Mouse (Mus musculus) spleen, adult 12 weeks (tissue): ENCODE measurements around the gene Mef2b.
A peak's percentile ranks its signal among the peaks of the same experiment; 100 is the strongest.

Source experiments
- DNase-seq: peaks from one replicate; pipeline ENCODE4 v3.0.0; 2022; ENCODE audit warnings: low spot score

Mef2b gene

DNA sequence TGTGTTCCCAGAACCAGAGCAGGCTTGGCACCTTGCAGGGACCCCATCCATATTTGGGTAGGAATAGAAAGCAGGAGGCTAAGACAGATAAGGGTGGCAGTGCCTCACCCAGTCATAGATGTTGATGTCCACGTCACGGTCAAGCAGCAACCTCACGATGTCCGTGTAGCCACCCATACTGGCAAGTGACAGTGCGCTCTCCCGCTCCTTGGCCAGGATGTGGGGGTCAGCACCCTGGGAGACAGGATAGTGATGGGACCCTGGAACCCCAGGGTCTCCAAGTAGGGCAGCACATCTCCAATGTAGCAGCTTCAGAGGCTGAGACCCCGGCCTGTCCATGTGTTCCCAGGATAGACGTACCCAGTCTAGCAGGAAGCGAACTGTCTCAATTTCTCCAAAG lies 4.6 kb upstream of the Mef2b start:
- no peak for DNase-seq

DNA sequence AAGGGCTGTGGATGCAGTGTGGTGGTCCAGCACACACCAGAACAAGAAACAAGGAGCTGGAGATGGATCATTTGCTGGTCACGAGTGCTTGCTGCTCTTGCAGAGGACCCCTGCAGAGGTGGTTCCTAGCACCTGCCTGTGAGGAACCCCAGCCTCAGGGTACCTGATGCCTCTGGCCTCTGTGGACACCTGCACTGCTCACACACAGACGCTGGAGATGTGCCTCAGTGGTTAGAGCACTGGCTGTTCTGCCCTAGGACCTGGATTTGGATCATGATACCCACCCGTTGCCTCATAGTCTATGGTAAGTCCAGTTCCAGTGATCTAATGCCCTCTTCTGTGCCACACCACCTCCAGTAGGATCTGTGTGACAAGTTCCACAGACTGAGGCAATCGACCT lies 2.9 kb upstream of the Mef2b start:
- DNase-seq = no peak

DNA sequence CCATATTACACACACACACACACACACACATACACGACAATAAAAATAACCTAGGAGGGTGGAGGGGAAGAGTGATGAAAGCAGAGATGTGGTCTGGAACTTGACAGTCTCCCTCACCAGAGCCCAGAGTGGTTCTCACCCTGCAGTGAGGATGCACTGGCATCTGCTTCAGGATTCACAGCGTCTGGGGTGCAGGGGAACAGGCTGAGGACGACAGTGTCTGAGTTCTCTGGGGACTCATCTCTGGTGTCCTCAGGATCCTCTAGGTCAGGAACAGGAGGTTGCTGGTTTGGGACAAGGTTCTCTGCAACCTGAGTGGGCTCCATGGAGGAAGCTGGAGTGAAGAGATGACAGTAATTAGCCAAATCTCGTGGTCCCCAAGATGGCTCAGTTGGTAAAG lies 1.6 kb upstream of the Mef2b start:
- no peak for DNase-seq

DNA sequence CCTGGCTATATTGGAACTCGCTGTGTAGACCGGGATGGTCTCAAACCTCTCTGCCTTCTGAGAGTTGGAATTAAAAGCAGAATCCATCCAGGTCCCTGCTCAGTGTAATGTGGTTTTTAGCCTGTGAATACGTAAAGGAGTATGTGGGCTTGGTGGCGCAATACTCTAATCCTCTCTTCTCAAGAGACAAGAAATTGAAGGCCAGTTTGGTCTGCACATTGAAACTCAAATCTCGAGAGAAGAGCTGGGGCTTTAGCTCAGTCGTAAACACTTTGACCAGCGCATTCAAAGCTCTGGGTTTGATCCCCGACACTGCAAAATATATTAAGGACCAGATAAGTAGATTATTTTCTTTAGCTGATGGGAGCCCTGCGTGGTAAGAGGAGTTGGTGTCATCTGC lies 470 bp downstream of the Mef2b start:
- DNase-seq = no peak

DNA sequence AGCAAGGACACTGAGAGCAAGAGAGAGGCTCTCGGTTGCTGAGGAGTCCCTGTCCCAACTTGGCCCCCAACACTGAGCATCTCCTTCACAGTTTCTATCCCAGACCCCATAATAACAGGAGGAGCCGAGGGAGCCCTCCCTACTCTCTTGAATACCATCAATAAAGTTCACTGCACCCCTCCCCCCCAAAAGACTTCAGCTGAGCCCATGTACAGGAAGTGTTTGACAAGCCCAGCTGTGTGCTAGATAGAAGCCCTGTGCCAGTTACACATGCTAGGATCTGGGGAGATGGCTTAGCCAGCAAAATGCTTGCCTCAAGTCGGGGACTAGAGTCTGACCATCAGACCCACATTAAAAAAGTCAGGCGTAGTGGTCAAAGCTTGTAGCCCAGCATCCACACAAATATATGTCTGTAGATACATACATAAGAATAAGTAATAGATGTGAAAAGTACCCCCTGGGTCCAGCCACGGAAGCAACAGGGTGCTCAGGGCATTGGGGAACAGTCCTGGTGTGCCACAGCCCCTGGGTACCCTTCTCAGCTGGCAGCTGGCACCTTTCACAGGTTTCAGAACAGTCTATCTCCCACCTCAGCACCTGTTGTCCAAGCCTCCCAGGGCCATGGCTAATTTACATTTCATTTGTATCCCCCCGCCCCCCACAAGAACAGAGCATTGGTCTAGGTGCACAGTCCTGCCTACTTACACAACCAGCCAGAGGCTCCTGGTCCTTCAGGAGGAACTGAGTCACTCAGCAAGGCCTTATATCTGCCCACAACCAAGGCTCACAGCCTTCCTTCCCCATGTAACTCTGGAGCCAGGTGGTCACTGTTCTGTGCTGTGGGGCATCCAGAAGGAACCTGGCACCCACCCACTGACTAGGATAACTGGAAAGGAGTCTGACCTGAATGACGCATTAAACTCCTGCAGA lies 8.4 kb downstream of the Mef2b start:
- no peak for DNase-seq

DNA sequence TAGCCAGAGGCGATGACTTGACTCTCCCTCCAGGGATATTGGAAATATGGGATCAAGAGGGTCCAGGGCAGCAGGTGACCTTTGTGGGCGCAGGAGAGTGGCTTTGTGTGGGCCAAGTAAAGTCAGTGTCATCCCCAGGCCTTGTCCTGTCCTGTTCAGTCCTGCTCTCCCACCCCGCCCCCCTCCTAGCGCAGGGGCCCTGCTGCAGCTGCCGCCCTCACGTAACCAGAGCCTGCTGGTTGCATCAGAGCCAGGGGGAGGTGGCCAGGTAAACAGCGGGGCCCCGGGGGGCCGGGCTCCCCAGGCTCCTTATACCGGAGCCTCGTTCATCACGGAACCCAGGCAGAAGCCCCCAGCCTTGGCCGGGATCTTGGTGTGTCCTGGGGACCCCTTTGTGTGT lies 10.6 kb downstream of the Mef2b start:
- DNase-seq = no peak

DNA sequence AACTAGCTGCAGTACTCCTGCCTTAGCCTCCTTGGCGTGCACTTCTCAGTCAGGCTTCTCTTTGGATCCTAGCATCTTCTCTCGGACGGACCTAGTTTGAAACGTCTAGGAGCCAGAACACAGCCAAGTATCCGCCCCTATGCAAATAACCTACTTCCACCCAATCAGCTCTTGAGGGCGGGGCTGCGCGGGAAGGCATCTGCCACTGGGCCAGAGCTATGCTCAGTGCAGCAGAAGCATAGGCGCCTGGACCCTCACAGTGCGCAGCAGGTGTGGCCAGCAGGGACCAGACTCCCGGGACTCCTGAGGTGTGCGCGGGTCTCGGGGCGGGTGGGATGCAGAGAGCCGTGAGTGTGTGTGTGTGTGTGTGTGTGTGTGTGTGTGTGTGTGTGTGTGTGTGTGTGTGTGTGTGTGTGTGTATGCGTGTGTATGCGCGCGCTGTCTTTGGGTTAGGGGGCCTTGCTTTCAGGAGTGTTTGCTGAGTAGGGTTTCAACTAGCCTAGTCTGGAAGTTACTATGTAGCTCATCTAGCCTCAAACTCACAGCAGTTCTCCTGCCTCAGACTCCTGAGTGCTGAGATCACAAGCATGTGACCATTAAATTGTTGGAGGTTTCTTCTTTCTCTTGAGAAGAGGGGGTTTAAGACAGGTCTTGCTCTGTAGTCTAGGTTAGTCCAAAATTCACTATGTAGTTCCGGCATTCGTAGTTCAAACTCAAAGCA lies 13.2 kb downstream of the Mef2b start:
- peak; percentile 62 for DNase-seq

DNA sequence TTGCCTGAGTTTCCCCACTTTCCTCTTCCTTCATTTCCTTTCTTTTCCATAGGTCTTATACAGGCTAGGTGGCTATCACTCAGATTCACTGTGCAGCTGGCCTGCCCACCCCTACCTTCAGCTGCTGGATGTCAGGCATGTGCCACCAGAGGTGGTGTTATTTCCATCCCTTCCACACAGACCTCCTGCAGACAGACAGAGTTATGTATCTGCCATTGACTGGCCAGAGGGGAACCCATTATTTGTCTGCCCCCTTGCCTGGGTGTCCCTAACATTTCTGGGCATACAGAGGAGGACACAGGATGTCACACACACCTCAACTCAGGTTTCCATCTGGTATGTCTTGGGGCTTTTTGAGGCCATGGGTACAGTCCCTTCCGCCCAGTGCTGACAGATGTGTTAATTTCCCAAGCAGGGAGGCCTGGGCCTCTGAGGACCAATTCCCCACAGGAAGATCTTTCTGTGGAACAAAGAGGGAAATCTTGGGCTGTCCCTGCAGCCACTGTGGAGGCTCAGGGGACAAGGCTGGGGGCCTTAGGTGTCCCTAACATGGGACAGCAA lies 17.8 kb downstream of the Mef2b start:
- no peak for DNase-seq

DNA sequence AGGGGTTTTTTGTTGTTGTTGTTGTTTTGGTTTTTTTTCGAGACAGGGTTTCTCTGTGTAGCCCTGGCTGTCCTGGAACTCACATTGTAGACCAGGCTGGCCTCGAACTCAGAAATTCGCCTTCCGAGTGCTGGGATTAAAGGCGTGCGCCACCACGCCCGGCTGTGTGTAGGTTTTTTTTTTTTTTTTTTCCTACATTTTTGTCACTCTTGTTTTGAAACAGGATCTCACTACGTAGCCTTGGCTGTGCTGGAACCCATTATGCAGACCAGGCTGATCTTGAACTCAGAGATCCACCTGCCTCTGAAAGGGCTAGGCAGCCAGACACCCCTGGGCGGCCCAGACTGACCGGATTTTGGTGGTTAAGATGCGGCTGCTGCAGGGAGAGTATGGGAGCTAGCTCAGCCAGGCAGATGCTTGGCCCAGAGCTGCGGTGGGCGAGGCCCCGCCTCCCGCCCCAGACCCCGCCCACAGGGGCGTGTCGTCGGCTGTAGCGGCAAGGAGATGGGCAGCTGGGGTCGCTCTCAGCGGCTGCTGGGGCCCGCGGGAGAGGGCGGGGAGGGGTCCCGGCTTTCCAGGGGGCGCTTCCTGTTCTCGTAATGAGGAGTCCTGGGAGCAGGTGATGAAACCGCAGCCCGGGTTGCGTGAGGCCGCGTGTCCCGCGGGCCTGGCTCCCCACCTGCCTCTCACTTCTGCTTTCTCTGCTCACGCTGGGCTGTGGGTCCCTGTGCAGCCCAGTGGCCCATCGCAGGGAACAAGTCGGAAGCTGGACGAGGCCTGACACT lies 18.8 kb downstream of the Mef2b start:
- DNase-seq = peak; percentile 64

DNA sequence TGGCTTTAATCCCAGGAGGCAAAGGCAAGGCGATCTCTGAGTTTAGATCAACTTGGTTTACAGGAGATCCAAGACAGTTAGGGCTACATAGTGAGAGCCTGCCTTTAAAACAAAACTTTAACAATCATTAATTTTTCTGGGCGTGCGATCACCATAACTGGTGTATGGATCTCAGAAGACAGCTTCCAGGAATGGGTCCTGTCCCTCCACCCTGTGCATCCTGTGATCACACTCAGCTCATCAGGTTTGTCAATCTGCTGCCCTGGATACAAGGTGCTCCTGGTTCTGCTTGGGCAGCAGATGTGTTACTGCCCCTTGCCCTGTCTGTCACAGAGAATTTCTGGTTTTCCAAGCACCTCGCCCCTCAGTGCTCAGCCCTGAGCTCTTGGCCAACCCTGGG lies 19.7 kb downstream of the Mef2b start:
- no peak for DNase-seq

DNA sequence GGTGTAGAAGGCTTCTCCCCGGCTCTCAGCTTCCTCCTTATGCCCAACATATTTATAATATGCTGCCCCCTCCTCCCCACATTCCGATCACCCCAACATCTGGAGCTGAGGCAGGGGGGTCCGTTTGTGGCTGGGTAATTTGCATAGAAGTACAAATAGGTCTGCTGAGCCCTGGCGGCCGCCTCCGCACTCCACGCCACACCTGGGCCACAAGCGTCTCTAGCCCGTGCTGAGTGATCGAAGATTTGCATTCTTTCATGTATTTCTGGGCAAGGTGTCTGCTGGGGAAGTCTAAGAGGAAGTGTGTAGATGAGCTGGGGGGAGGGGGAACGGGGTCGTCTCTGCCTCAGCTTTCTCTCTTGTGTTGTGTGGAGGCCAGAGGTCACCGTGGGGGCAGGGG lies 20.5 kb downstream of the Mef2b start:
- DNase-seq = peak; percentile 34

DNA sequence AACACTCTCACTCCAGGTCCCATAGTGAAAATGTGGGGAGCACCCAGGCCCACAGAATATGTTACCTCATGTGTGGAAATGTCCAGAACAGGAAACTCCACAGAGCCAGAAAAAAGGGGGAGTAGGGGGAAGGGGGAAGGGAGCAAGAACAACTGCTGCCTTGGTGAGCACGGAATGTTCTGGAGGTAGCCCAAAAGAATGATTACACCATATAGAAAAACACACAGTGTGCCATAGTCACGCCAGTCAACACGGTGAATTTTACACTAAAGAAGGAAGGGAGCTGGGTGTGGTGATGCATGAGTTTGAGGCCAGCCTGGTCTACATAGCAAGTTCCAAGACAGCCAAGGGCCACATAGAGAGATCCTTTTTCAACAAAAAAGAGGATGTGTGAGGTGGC lies 23.8 kb downstream of the Mef2b start:
- no peak for DNase-seq

DNA sequence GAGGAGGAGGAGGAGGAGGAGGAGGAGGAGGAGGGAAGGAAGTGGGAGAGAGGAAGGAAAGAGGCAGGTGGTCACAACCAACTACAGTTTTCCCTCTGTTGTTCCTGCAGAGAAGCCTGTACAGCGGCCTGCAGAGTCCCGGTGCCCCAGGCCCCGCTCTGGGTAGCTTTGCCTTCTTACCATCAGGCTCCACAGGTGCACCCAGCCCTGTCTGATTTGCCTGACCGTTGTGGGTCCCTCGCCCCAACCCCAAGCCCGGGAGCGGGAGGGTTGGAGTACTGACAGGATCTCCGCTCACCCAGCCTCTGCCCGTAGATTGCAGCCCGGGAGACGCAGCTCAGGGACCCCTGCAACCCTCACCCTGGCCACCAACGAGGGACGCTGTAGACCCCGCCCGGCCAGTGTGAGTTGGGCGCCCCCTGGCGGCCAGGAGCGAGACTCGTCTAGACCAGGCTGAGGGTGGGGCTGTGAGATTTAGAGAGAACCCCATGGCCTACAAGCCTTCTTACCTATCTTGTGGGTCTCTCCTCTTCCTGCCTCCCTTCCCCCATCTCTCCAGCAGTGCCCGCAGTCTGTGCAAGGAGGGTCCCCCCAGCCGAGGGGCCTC lies 27.1 kb downstream of the Mef2b start:
- peak; percentile 59 for DNase-seq

DNA sequence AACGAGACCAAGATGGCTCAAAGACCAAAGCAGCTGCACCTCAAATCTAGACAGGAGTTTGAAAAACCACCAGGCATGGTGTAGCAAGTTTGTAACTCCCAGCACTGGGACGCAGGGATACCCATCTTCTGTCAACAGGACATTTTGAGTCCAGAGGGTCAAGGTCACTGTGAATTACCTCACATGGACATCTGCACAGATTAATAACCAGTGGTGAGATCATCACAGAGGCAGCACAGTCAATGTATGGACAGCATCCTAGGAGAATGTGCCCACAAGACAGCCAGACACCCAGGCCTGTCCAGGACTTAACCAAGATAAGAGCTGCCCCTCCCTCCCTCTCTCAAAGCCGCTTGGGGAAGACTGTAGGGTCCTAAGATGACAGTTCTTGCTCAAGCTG lies 30.6 kb downstream of the Mef2b start:
- no peak for DNase-seq

DNA sequence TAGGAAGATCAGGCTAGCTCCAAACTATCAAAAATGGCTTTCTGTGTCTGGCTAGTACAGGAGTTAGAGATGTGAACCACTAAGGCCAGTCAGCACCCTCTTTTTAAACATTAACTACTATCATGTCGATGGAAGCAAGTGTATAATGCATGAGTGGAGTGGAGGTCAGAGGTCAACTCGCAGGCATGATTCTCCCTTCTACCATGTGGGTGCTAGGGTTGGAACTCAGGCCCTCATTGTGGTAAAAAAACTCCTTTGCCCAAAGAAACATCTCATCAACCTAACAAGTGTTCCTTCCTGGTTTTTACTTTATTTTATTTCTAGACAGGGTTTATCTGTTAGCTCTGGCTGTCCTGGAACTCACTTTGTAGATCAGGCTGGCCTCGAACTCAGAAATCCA lies 31.2 kb downstream of the Mef2b start:
- DNase-seq = no peak

DNA sequence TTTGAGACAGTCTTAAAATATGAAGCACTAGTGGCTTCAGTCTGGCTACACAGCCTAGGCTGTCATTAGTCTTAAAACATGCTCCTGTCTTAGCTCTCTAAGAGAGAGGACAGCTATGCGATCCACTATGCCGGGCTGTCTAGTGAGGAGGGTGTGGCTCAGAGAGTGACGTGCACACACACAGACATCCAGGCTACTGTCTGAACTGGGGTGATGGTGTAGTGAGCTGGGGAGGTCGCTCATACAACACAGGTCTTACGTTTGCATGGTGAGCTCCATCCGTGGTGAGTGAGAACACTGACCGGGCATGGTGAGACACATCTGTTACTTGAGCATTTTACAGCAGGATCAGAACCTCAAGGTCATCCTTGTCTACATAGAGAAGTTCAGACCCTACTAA lies 31.7 kb downstream of the Mef2b start:
- DNase-seq = no peak

DNA sequence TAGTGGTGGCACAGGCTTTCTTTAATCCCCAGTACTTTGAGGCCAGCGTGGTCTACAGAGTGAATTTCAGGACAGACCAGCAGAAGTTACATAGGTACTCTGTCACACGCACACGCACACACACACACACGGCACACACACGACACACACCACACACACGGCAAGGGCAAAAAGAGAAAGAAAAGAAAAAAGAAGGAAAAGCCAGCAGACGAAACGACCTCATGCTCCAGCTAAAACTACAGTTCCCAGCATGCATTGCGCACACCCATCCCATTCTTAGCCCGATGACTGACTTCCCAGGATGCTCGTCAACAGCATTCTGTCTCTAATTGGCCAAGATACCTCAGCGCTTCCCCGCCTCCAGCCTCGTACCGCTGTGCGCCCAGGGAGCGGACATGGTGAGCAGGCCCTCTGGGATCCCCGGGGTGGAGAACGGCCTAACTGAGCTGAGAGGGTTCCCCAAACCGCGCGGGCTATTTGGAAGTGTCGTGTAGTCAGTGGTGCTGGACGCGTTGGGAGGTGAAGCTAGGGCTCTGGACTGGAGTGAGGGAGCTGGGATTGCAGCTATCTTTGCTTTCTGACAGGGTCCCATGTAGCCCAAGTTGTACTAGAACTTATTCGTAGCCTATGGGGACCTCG lies 32.7 kb downstream of the Mef2b start, which contains the start of gene Tmem161a:
Gene Tmem161a (plus strand): TSS at position 314 of the 639 bp plus-strand sequence.
- peak; percentile 81 for DNase-seq

DNA sequence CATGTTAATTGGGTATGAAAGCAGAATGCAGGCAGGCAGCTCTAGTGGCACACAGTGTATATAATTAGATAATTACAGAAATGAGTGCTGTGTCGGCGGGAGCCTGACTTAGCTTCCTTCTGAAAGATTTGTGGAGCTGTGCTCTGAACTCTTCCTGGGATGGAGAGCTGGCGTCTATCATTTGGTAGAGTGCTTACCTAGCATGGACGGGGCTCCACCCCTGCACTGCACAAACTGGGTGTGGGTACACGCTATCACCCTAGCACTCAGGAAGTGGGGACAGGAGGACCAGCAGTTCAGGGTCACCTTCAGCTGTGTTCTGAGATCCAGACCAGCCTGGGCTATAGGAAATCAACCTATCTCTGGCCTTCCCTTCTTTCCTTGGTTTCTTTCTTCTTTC lies 33.8 kb downstream of the Mef2b start:
- DNase-seq = no peak

DNA sequence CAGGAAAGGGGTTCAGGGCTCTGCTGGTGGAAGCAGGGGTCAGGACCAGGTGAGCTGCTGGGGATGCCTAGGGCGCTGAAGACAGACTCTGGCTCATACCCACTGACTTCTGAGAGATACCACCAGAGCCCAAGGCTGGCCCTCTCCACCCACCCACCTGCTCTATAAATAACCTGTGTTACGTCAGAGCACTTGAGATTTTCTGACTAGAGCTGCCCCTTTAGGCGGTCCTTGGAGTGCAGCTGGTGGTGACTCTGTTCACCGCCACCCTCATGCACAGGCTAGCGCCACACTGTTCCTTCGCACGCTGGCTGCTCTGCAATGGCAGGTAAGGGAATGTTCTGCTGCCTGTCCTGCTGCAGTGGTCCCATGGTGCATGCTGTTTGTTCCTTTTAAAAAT lies 34.6 kb downstream of the Mef2b start:
- DNase-seq = no peak

DNA sequence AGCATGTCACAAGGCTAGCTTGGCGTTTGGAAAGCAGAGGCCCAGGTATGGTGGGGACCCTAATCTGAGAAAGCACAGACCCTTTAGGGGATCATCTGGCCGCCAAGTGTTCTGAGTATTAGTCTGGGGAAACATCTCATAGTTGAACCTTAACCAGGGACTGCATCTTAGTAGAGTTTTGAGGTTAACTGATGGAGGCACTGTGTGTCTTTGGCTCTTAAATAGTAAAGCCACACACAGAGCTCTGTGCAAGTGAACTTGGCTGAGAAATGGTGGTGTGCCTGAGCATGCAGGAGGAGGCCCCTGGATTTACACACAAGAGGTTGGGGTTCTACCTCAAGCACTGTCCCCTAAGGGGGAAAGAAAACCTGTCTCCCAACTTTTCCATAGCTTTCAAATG lies 38.7 kb downstream of the Mef2b start:
- DNase-seq = no peak

DNA sequence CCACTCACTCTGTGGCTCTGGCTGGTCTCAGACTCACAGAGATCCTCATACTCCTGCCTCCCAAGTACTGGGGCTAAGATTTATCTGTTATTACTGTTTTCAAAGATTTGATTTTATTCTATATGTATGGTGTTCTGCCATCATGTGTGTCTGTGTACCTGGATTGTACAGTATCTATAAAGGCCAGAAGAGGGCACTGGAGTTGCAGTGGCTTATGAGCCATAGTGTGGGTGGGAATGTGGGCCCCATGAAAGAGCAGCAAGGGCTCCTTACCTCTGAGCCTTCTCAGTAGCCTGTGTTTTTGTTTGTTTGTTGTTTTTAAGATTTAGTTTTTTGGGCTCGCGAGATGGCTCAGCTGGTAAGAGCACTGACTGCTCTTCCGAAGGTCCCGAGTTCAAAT lies 39.6 kb downstream of the Mef2b start:
- no peak for DNase-seq
